Mouse (Mus musculus) erythroblast, embryonic 14.5 days (primary cell): ENCODE data around the gene Slc35a3. TPM values are rescaled to one million over a fixed set of nuclear protein-coding genes. Genes with fewer than 3 reads are reported as not detected.

ENCODE experiments used
- H3K27me3 ChIP-seq: 2 replicates; pipeline ENCODE4 v1.6.1; 2012; ENCODE audit warnings: inconsistent platforms; ENCODE audit not compliant: control insufficient read depth
- H3K36me3 ChIP-seq: 2 replicates; pipeline ENCODE4 v1.6.1; 2012; ENCODE audit warnings: mild to moderate bottlenecking, inconsistent platforms; ENCODE audit not compliant: control insufficient read depth
- H3K4me1 ChIP-seq: 2 replicates; pipeline ENCODE4 v1.6.1; 2012; ENCODE audit warnings: inconsistent platforms; ENCODE audit not compliant: control insufficient read depth
- H3K4me3 ChIP-seq: replicated peaks from 2 replicates; pipeline ENCODE3; 2012; ENCODE audit warnings: moderate library complexity, mild to moderate bottlenecking, inconsistent platforms
- H3K9me3 ChIP-seq: 2 replicates; pipeline ENCODE4 v1.6.1; 2012; ENCODE audit warnings: low read length, inconsistent platforms, mixed read lengths; ENCODE audit not compliant: control insufficient read depth
- GATA1 ChIP-seq: IDR thresholded peaks from 2 replicates; pipeline ENCODE4 v1.6.1; 2012; ENCODE audit warnings: low read length, inconsistent platforms, mixed read lengths
- TAL1 ChIP-seq: IDR thresholded peaks from 3 replicates; pipeline ENCODE4 v1.6.1; 2012; ENCODE audit warnings: low read length, inconsistent platforms, mixed read lengths
- polyA plus RNA-seq: library from polyadenylated mRNA; stranded (reverse); fragments of >175 nt; gene quantifications from 2 replicates; pipeline ENCODE4 v1.2.3, GENCODE M21; 2012

The Slc35a3 gene
- polyA plus RNA-seq, 1 experiment: 0.71 TPM

DNA sequence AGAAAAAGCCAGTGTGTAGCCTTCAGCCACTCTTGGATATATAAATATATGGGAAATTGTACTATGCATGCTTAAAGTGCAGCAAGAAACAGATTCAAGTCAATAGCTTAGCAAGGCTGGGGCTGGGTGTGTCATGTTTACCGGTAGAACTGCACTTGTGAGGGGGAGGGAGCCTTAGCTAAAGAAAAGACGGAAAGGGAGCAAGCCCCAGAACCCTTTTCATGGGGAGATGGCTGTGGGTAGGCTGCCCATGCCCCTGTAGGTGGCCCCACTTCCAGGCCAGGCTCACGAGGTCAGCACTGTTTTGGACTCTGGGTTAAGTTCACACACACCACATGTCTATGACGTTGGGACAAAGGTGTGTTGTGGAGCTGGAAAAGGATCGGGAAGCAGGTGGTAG is 76.8 kb downstream of the Slc35a3 start:
- H3K4me1 ChIP-seq: peaks cover 3% of the 10 kb centered on the region
- no peak overlapping the region for H3K4me3 ChIP-seq
- peaks cover 99% of the 10 kb centered on the region for H3K36me3 ChIP-seq
- no peaks in the 10 kb centered on the region for H3K27me3 ChIP-seq
- TF ChIP-seq TAL1 (no peak), GATA1 (no peak)
- H3K9me3 ChIP-seq: no peaks in the 10 kb centered on the region

DNA sequence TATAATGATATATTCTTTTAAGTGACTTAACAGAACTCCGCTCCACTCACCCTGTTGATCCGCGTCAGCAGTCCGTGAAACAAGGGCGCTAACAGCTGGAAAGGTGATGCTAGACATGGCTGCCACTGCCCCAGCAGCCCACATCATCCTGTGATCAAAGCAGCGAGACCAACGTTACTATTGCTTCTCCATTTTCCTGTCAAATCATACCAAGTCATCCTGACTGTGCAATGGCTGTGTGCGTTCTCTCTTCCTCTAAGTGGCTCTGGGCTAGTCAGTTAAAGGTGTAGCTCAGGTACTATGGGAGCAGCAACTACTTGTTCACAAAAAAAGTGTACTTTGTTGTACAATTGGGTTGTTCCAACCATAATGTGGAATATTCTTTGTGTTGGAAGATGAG is 77.8 kb downstream of the Slc35a3 start:
- peaks cover 98% of the 10 kb centered on the region for H3K36me3 ChIP-seq
- H3K4me3 ChIP-seq: no peak overlapping the region
- TF ChIP-seq TAL1: no peak
- no peak for TF ChIP-seq GATA1
- peaks cover under 1% of the 10 kb centered on the region; the same call in 1 of the 2 replicates for H3K4me1 ChIP-seq
- H3K27me3 ChIP-seq: no peaks in the 10 kb centered on the region
- no peaks in the 10 kb centered on the region for H3K9me3 ChIP-seq

- H3K4me3 ChIP-seq: no peak overlapping the region
- H3K36me3 ChIP-seq: peaks cover 96% of the 10 kb centered on the region
- H3K27me3 ChIP-seq: no peaks in the 10 kb centered on the region
- no peak for TF ChIP-seq TAL1
- no peaks in the 10 kb centered on the region for H3K4me1 ChIP-seq
- H3K9me3 ChIP-seq: no peaks in the 10 kb centered on the region
These were observed 78.5 kb downstream of the Slc35a3 start for GRCm38 (mm10) chr3:116634091-116634490.

DNA sequence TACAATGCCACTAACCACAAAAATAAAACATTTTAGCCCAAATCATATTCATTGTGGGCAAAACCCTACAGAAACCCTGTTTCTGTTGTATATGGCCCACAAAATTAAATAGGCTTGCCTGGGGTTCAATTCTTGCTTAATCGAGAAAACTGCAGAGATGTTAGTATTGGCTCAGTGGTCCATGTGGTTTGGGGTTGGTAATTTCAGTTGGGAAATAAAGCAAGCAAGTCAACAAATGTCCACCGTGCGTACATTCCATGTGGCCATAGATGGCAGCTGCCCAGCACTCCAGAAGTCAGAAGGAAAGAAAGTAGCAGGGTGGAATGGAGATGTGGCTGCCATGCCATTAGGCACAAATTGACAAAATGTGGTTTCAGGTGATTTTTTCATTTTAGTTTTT is 79.7 kb downstream of the Slc35a3 start:
- no peaks in the 10 kb centered on the region for H3K4me1 ChIP-seq
- no peak overlapping the region for H3K4me3 ChIP-seq
- H3K36me3 ChIP-seq: peaks cover 96% of the 10 kb centered on the region
- no peak for TF ChIP-seq GATA1
- no peak for TF ChIP-seq TAL1
- no peaks in the 10 kb centered on the region for H3K27me3 ChIP-seq
- H3K9me3 ChIP-seq: no peaks in the 10 kb centered on the region

DNA sequence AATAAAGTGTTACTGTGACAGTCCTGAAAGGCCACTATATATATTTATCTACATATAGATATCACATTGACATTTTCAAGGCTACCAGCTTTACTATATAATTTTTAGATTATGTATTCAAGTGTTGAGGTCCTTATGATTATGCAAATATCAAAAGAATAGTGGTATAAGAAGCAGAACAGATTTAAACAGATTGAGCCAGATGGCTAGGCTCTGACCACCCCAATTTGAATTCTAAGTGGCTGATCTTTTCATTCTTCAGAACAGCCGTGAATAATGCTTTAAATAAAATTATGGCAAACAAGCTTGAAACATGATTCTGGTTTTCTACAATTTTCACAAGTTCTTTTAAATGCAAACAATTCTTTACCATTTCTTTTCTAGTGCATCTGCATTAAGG is 81.2 kb downstream of the Slc35a3 start:
- Histone ChIP-seq H3K4me3 (no peak overlapping the region), H3K36me3 (peaks cover 96% of the 10 kb centered on the region), H3K4me1 (no peaks in the 10 kb centered on the region), H3K9me3 (no peaks in the 10 kb centered on the region), H3K27me3 (no peaks in the 10 kb centered on the region)
- TF ChIP-seq GATA1 (no peak), TAL1 (no peak)

- Histone ChIP-seq H3K36me3 (peaks cover 83% of the 10 kb centered on the region), H3K4me1 (peaks cover 16% of the 10 kb centered on the region), H3K27me3 (no peaks in the 10 kb centered on the region), H3K9me3 (no peaks in the 10 kb centered on the region), H3K4me3 (no peak overlapping the region)
- TF ChIP-seq GATA1 (no peak), TAL1 (no peak)
These were observed 90.0 kb downstream of the Slc35a3 start for GRCm38 (mm10) chr3:116622641-116623040.

GRCm38 (mm10) chr3:116620636-116621370 is 91.8 kb downstream of the Slc35a3 start:
- H3K4me3 ChIP-seq: no peak overlapping the region
- no peaks in the 10 kb centered on the region for H3K9me3 ChIP-seq
- H3K27me3 ChIP-seq: no peaks in the 10 kb centered on the region
- TF ChIP-seq TAL1 (no peak), GATA1 (peak; percentile 27; the same call in 1 of the 2 replicates)
- H3K36me3 ChIP-seq: peaks cover 79% of the 10 kb centered on the region
- H3K4me1 ChIP-seq: peaks cover 21% of the 10 kb centered on the region

Other genes starting within 250 kb of the Slc35a3 start
- gene Rtca, start 204.6 kb downstream of the Slc35a3 start, polyA plus RNA-seq: 3.6 and 4.7 TPM in 2 replicates
- gene Dbt, start 199.8 kb downstream of the Slc35a3 start, polyA plus RNA-seq: 0.02 and 0.03 TPM in 2 replicates
- 0.01 TPM in 1 of 2 replicates, not detected in the other for gene Lrrc39, start 149.9 kb downstream of the Slc35a3 start, polyA plus RNA-seq
- 1.1 and 1.4 TPM in 2 replicates for gene Sass6, start 117.8 kb downstream of the Slc35a3 start, polyA plus RNA-seq
- 0.10 and 0.17 TPM in 2 replicates for gene Trmt13, start 98.2 kb downstream of the Slc35a3 start, polyA plus RNA-seq
- 0.30 and 0.52 TPM in 2 replicates for gene Mfsd14a, start 50.2 kb downstream of the Slc35a3 start, polyA plus RNA-seq
- not detected in 2 replicates for gene Gm43191, start 31.6 kb downstream of the Slc35a3 start, polyA plus RNA-seq
- not detected in 2 replicates for gene Agl, start 95.3 kb upstream of the Slc35a3 start, polyA plus RNA-seq
- gene Frrs1, start 146.6 kb upstream of the Slc35a3 start, polyA plus RNA-seq: 0.92 and 1.8 TPM in 2 replicates